Comparison of ENCODE assay signal across 8 mouse cellular contexts in genomic region chr11:69073951-69074775, GRCm38 (mm10). TPM values are rescaled to one million over a fixed set of nuclear protein-coding genes. Genes with fewer than 3 reads are reported as not detected.
DNase-seq lines count a peak whose midpoint lies in the region; ATAC-seq and TF ChIP-seq lines count a peak whose summit lies in the region.

No protein-coding gene starts in this region.

- 35% methylated on average over 6 of the region's 6 CpGs for WGBS in kidney, embryonic 15.5 days
- WGBS in hindbrain, embryonic 15.5 days: 46% methylated on average over 6 of the region's 6 CpGs
- WGBS in midbrain, postnatal 0 days: 33% methylated on average over 6 of the region's 6 CpGs

- no peaks in the 10 kb centered on the region for H3K36me3 ChIP-seq in kidney, embryonic 15.5 days
- no peaks in the 10 kb centered on the region for H3K36me3 ChIP-seq in hindbrain, embryonic 15.5 days
- no peaks in the 10 kb centered on the region for H3K36me3 ChIP-seq in midbrain, postnatal 0 days (ENCODE audit: insufficient read depth, low read length)

- H3K9ac ChIP-seq in kidney, embryonic 15.5 days: no peak overlapping the region
- no peak overlapping the region for H3K9ac ChIP-seq in hindbrain, embryonic 15.5 days
- H3K9ac ChIP-seq in midbrain, postnatal 0 days (replicated peaks; ENCODE audit: low read length, poor library complexity, severe bottlenecking): no peak overlapping the region

- ATAC-seq in kidney, embryonic 15.5 days (replicated peaks; ENCODE audit: low FRiP score): no peak
- ATAC-seq in hindbrain, embryonic 15.5 days (ENCODE audit: low FRiP score, low read depth): no peak
- ATAC-seq in midbrain, postnatal 0 days (ENCODE audit: low FRiP score): no peak

- H3K4me2 ChIP-seq in kidney, embryonic 15.5 days: peak overlapping the region; percentile 82
- peak overlapping the region; percentile 5; the same call in 1 of the 2 replicates for H3K4me2 ChIP-seq in hindbrain, embryonic 15.5 days
- H3K4me2 ChIP-seq in midbrain, postnatal 0 days (ENCODE audit: low read depth, low read length, poor library complexity, severe bottlenecking): 0 out of 2 replicates have a peak overlapping the region, but pooled peaks have one; percentile 9

- no peak overlapping the region for H3K4me3 ChIP-seq in kidney, embryonic 15.5 days (replicated peaks)
- no peak overlapping the region for H3K4me3 ChIP-seq in hindbrain, embryonic 15.5 days
- H3K4me3 ChIP-seq in midbrain, postnatal 0 days (ENCODE audit: low read depth, low read length): no peak overlapping the region

- DNase-seq in kidney, postnatal 4 days: no peak
- DNase-seq in brain, embryonic 14.5 days (ENCODE audit: low read depth): peak; percentile 19
- no peak for DNase-seq in midbrain, postnatal 0 days (ENCODE audit: low spot score)
- no peak for DNase-seq in urinary bladder, adult 18-20 months (ENCODE audit: low spot score in 2 of 2)
- DNase-seq in right cerebral cortex, postnatal 10 days (ENCODE audit: low spot score in 2 of 2): no peak
- DNase-seq in ovary, postnatal 36 days (ENCODE audit: low spot score): no peak

- TF ChIP-seq CTCF in brain, embryonic 14.5 days (IDR thresholded peaks at IDR 0.05; ENCODE audit: borderline replicate concordance, extremely low read depth, insufficient read depth, insufficient read length): no peak
- no peak for TF ChIP-seq CTCF in midbrain, postnatal 0 days (IDR thresholded peaks at IDR 0.05)

- H3K9me3 ChIP-seq in kidney, embryonic 15.5 days (replicated peaks): no peaks in the 10 kb centered on the region
- no peaks in the 10 kb centered on the region for H3K9me3 ChIP-seq in hindbrain, embryonic 15.5 days
- H3K9me3 ChIP-seq in midbrain, postnatal 0 days (ENCODE audit: low read length): no peaks in the 10 kb centered on the region

- peak overlapping the region; percentile 95 for H3K27ac ChIP-seq in kidney, embryonic 15.5 days
- H3K27ac ChIP-seq in hindbrain, embryonic 15.5 days (replicated peaks): peak overlapping the region; percentile 94
- H3K27ac ChIP-seq in midbrain, postnatal 0 days (ENCODE audit: low read depth, low read length): peak overlapping the region; percentile 93; the same call in 1 of the 2 replicates

- no peaks in the 10 kb centered on the region for H3K27me3 ChIP-seq in kidney, embryonic 15.5 days
- H3K27me3 ChIP-seq in hindbrain, embryonic 15.5 days: no peaks in the 10 kb centered on the region
- H3K27me3 ChIP-seq in midbrain, postnatal 0 days (ENCODE audit: insufficient read depth, low read length): no peaks in the 10 kb centered on the region

- TF ChIP-seq POLR2A in brain, embryonic 14.5 days (IDR thresholded peaks at IDR 0.05; ENCODE audit: borderline replicate concordance, extremely low read depth, insufficient read depth, insufficient read length, poor library complexity, severe bottlenecking): no peak

- peaks cover 40% of the 10 kb centered on the region for H3K4me1 ChIP-seq in kidney, embryonic 15.5 days
- peaks cover 34% of the 10 kb centered on the region for H3K4me1 ChIP-seq in hindbrain, embryonic 15.5 days (replicated peaks)
- peaks cover 9% of the 10 kb centered on the region; the same call in 1 of the 2 replicates for H3K4me1 ChIP-seq in midbrain, postnatal 0 days (ENCODE audit: insufficient read depth, low read length)

RNA-seq across cellular contexts. Expression of gene Tmem107, which starts 3.6 kb away (rescaled TPM):
- 60.8 and 64.3 TPM in 2 replicates for polyA plus RNA-seq in kidney, embryonic 15.5 days (2015; fragmentation: Nextera tagmentation; extraction: Ambion mirVana)
- 25.6 and 35.1 TPM in 2 replicates for polyA plus RNA-seq in brain, embryonic 14.5 days (2012; rRNA removed)
- 36.6 and 41.7 TPM in 2 replicates for polyA plus RNA-seq in hindbrain, embryonic 15.5 days (2015; fragmentation: Nextera tagmentation; extraction: Ambion mirVana)
- 42.4 and 61.8 TPM in 2 replicates for total RNA-seq in midbrain, postnatal 0 days (2014; rRNA removed)
- polyA plus RNA-seq in midbrain, postnatal 0 days (2015; fragmentation: Nextera tagmentation; extraction: Ambion mirVana): 23.8 and 27.8 TPM in 2 replicates

RNA-seq across cellular contexts. Expression of gene Vamp2, which starts 14.1 kb away (rescaled TPM):
- polyA plus RNA-seq in kidney, embryonic 15.5 days (2015; fragmentation: Nextera tagmentation; extraction: Ambion mirVana): 83.5 and 101 TPM in 2 replicates
- polyA plus RNA-seq in brain, embryonic 14.5 days (2012; rRNA removed): 251 and 319 TPM in 2 replicates
- polyA plus RNA-seq in hindbrain, embryonic 15.5 days (2015; fragmentation: Nextera tagmentation; extraction: Ambion mirVana): 317 and 437 TPM in 2 replicates
- total RNA-seq in midbrain, postnatal 0 days (2014; rRNA removed): 144 and 157 TPM in 2 replicates
- 591 and 600 TPM in 2 replicates for polyA plus RNA-seq in midbrain, postnatal 0 days (2015; fragmentation: Nextera tagmentation; extraction: Ambion mirVana)

RNA-seq across cellular contexts. Expression of gene Borcs6, which starts 14.6 kb away (rescaled TPM):
- 7.4 and 8.7 TPM in 2 replicates for polyA plus RNA-seq in kidney, embryonic 15.5 days (2015; fragmentation: Nextera tagmentation; extraction: Ambion mirVana)
- 19.6 and 22.1 TPM in 2 replicates for polyA plus RNA-seq in brain, embryonic 14.5 days (2012; rRNA removed)
- polyA plus RNA-seq in hindbrain, embryonic 15.5 days (2015; fragmentation: Nextera tagmentation; extraction: Ambion mirVana): 22.1 and 23.1 TPM in 2 replicates
- 33.3 and 39.0 TPM in 2 replicates for total RNA-seq in midbrain, postnatal 0 days (2014; rRNA removed)
- 21.1 and 21.3 TPM in 2 replicates for polyA plus RNA-seq in midbrain, postnatal 0 days (2015; fragmentation: Nextera tagmentation; extraction: Ambion mirVana)

RNA-seq across cellular contexts. Expression of gene Per1, which starts 20.9 kb away (rescaled TPM):
- polyA plus RNA-seq in kidney, embryonic 15.5 days (2015; fragmentation: Nextera tagmentation; extraction: Ambion mirVana): 12.1 and 13.7 TPM in 2 replicates
- polyA plus RNA-seq in brain, embryonic 14.5 days (2012; rRNA removed): 12.2 and 16.3 TPM in 2 replicates
- 10.0 and 10.1 TPM in 2 replicates for polyA plus RNA-seq in hindbrain, embryonic 15.5 days (2015; fragmentation: Nextera tagmentation; extraction: Ambion mirVana)
- total RNA-seq in midbrain, postnatal 0 days (2014; rRNA removed): 28.5 and 47.1 TPM in 2 replicates
- 11.8 and 15.4 TPM in 2 replicates for polyA plus RNA-seq in midbrain, postnatal 0 days (2015; fragmentation: Nextera tagmentation; extraction: Ambion mirVana)

RNA-seq across cellular contexts. Expression of gene Aurkb, which starts 28.7 kb away (rescaled TPM):
- polyA plus RNA-seq in kidney, embryonic 15.5 days (2015; fragmentation: Nextera tagmentation; extraction: Ambion mirVana): 164 and 175 TPM in 2 replicates
- polyA plus RNA-seq in brain, embryonic 14.5 days (2012; rRNA removed): 38.3 and 74.9 TPM in 2 replicates
- 28.6 and 36.1 TPM in 2 replicates for polyA plus RNA-seq in hindbrain, embryonic 15.5 days (2015; fragmentation: Nextera tagmentation; extraction: Ambion mirVana)
- total RNA-seq in midbrain, postnatal 0 days (2014; rRNA removed): 6.9 and 10.5 TPM in 2 replicates
- 6.0 and 6.9 TPM in 2 replicates for polyA plus RNA-seq in midbrain, postnatal 0 days (2015; fragmentation: Nextera tagmentation; extraction: Ambion mirVana)

Comparison
In these comparisons a context has a peak if more than half of its experiments do, and no peak if none do; other contexts are left out.
1. H3K4me2 ChIP-seq: peak in every context shown above with its lines; median percentile 82 in kidney, embryonic 15.5 days; 9 in midbrain, postnatal 0 days; 5 in hindbrain, embryonic 15.5 days.